Mouse (Mus musculus) G1E (cell line): ENCODE results near the gene Fam78b.

ENCODE experiments used
- CTCF ChIP-seq: IDR thresholded peaks from 2 replicates; pipeline ENCODE4 v1.5.1; 2012; ENCODE audit warnings: low read depth, low read length, inconsistent platforms, mixed read lengths
- GATA1 ChIP-seq: IDR thresholded peaks from 2 replicates; pipeline ENCODE4 v1.6.1; 2012; ENCODE audit warnings: borderline replicate concordance, low read length, inconsistent platforms, mixed read lengths
- POLR2AphosphoS5 ChIP-seq: IDR thresholded peaks from 2 replicates; pipeline ENCODE4 v1.6.1; 2012; ENCODE audit warnings: low read depth, low read length, inconsistent platforms; ENCODE audit not compliant: insufficient replicate concordance
- TAL1 ChIP-seq: conservative IDR thresholded peaks from 2 replicates; pipeline ENCODE4 v1.6.1; 2012; ENCODE audit warnings: low read depth, low read length, inconsistent platforms, mixed read lengths

GRCm38 (mm10) chr1:167122436-167122835 lies 121.2 kb downstream of the Fam78b start:
- no peak for TF ChIP-seq GATA1
- no peak for TF ChIP-seq CTCF
- TF ChIP-seq POLR2AphosphoS5 = no peak
- TF ChIP-seq TAL1 = no peak
